Mouse (Mus musculus) stomach, postnatal 0 days (tissue): ENCODE measurements at regions not wholly inside any gene's neighbourhood (a gene's known extent, or its start where the extent isn't known, plus 50 kb on each side); places are given as distances from the start of the nearest gene placed in this dataset.

Experiments
- ATAC-seq: fragments of 200-750 bp; cut with Nextera tagmentation; 2 replicates; pipeline ENCODE4 v1.8.0; 2017; ENCODE audit not compliant: low FRiP score, low TSS enrichment
- DNase-seq: peaks from one replicate; pipeline ENCODE4 v3.0.0-alpha.2; 2016; ENCODE audit warnings: low spot score
- H3K27ac ChIP-seq: fragments of 300-500 bp; sonication (generic); replicated peaks from 2 replicates; pipeline ENCODE4 v1.5.1; 2014; ENCODE audit warnings: mild to moderate bottlenecking, control low read depth
- H3K27me3 ChIP-seq: fragments of 300-500 bp; sonication (generic); 2 replicates; pipeline ENCODE4 v1.6.1; 2014; ENCODE audit warnings: low read length; ENCODE audit not compliant: control insufficient read depth, insufficient read depth
- H3K36me3 ChIP-seq: fragments of 300-500 bp; sonication (generic); 2 replicates; pipeline ENCODE4 v1.6.1; 2014; ENCODE audit warnings: low read length, mixed read lengths; ENCODE audit not compliant: control insufficient read depth, insufficient read depth
- H3K4me1 ChIP-seq: fragments of 300-500 bp; sonication (generic); replicated peaks from 2 replicates; pipeline ENCODE4 v1.6.1; 2014; ENCODE audit warnings: antibody characterized with exemption; ENCODE audit not compliant: control insufficient read depth, insufficient read depth
- H3K4me2 ChIP-seq: fragments of 300-500 bp; sonication (generic); replicated peaks from 2 replicates; pipeline ENCODE4 v1.6.1; 2014; ENCODE audit warnings: low read depth, mild to moderate bottlenecking, control low read depth, moderate library complexity
- H3K4me3 ChIP-seq: fragments of 300-500 bp; sonication (generic); 2 replicates; pipeline ENCODE4 v1.5.1; 2014; ENCODE audit warnings: low read depth, low read length, control low read depth
- H3K9ac ChIP-seq: fragments of 300-500 bp; sonication (generic); 2 replicates; pipeline ENCODE4 v1.6.1; 2014; ENCODE audit warnings: mild to moderate bottlenecking, low read length, control low read depth, mixed read lengths
- H3K9me3 ChIP-seq: fragments of 300-500 bp; sonication (generic); 2 replicates; pipeline ENCODE4 v1.6.1; 2016; ENCODE audit warnings: low read length; ENCODE audit not compliant: control insufficient read depth
- CTCF ChIP-seq: IDR thresholded peaks from 2 replicates; pipeline ENCODE4 v1.5.1; 2016; ENCODE audit warnings: antibody characterized with exemption, low read depth, mild to moderate bottlenecking, moderate library complexity
- EP300 ChIP-seq: optimal IDR thresholded peaks from 2 replicates; pipeline ENCODE3; 2016; ENCODE audit warnings: antibody characterized with exemption
- WGBS: fragments of 180-500 bp; shearing (Covaris S2); extraction: QIAGEN DNeasy Blood & Tissue Kit; methylation state at CpG from one replicate; pipeline ENCODE4 v1.1.7; 2014; 5-methylcytosine and 5-hydroxymethylcytosine counted together

DNA sequence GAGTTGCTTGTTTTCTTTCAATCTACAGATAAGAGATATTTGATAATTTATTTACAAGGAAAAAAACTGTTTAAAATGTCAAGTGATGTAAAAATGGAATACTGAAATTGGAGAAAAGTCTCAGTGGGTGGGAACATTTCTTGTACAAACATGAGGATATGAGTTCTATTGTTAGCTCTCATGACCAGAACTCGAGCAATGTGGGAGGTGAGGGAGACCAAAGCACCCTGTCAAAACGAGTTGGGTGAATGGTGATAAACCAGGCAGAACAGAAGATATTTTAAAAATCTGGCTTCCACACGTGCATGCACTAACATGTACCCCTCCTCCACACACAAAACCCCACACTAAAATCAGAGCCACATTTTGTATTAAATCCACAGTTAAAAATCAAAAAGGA lies 114.7 kb upstream of the Smc2 start:
- Histone ChIP-seq H3K9ac (no peak overlapping the region), H3K4me3 (no peak overlapping the region), H3K27ac (no peak overlapping the region), H3K36me3 (no peaks in the 10 kb centered on the region), H3K9me3 (no peaks in the 10 kb centered on the region), H3K27me3 (no peaks in the 10 kb centered on the region), H3K4me1 (no peaks in the 10 kb centered on the region), H3K4me2 (no peak overlapping the region)
- no peak for ATAC-seq
- no peak for TF ChIP-seq EP300
- no peak for TF ChIP-seq CTCF
- DNase-seq, result no peak
- WGBS, result 21% methylated on average over 3 of the region's 3 CpGs

- Histone ChIP-seq H3K36me3 (no peaks in the 10 kb centered on the region), H3K4me3 (no peak overlapping the region), H3K9ac (no peak overlapping the region), H3K27ac (no peak overlapping the region), H3K4me2 (no peak overlapping the region), H3K4me1 (no peaks in the 10 kb centered on the region), H3K9me3 (no peaks in the 10 kb centered on the region), H3K27me3 (no peaks in the 10 kb centered on the region)
- 28% methylated on average over 1 of the region's 1 CpGs for WGBS
- ATAC-seq, result no peak
- TF ChIP-seq EP300 (no peak), CTCF (no peak)
- DNase-seq, result no peak
These were observed 107.6 kb upstream of the Smc2 start for GRCm38 (mm10) chr4:52331361-52331951.

GRCm38 (mm10) chr4:52336365-52337017 lies 102.6 kb upstream of the Smc2 start:
- no peaks in the 10 kb centered on the region for H3K9me3 ChIP-seq
- H3K9ac ChIP-seq, result no peak overlapping the region
- no peak overlapping the region for H3K4me2 ChIP-seq
- no peak for TF ChIP-seq EP300
- no peak for TF ChIP-seq CTCF
- H3K4me3 ChIP-seq, result no peak overlapping the region
- no peaks in the 10 kb centered on the region for H3K36me3 ChIP-seq
- no peak for ATAC-seq
- no peak for DNase-seq
- no peak overlapping the region for H3K27ac ChIP-seq
- WGBS, result 70% methylated on average over 4 of the region's 4 CpGs
- H3K4me1 ChIP-seq, result no peaks in the 10 kb centered on the region
- no peaks in the 10 kb centered on the region for H3K27me3 ChIP-seq

DNA sequence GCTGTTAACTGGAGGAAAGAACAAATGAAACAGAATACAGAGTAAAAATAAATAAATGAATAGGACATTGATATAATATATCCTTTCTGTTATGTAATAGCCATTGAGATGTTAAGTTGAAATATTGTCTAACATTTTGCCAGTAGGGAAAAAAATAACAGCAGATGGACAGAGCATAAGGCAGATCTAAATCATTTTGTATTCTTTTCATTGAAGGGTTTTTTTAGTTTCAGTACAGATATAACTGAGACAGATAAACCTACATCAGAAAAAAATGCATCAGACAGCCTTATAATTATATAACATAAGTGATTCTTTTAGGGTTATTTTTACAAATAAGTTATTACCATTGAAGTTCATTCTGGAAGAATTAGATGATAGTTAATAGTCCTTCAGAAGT lies 97.8 kb upstream of the Smc2 start:
- ATAC-seq, result no peak
- Histone ChIP-seq H3K4me2 (no peak overlapping the region), H3K9me3 (no peaks in the 10 kb centered on the region)

GRCm38 (mm10) chr4:52361751-52362150 lies 77.3 kb upstream of the Smc2 start:
- no peak for ATAC-seq

More for the DNA sequence above, 97.8 kb upstream of the Smc2 start:
- H3K4me3 ChIP-seq, result no peak overlapping the region
- no peaks in the 10 kb centered on the region for H3K27me3 ChIP-seq
- DNase-seq, result no peak
- H3K4me1 ChIP-seq, result no peaks in the 10 kb centered on the region
- TF ChIP-seq CTCF (no peak), EP300 (no peak)
- no peak overlapping the region for H3K9ac ChIP-seq
- no peak overlapping the region for H3K27ac ChIP-seq
- H3K36me3 ChIP-seq, result no peaks in the 10 kb centered on the region

GRCm38 (mm10) chr4:52365866-52366265 lies 73.2 kb upstream of the Smc2 start:
- Histone ChIP-seq H3K4me3 (no peak overlapping the region), H3K36me3 (no peaks in the 10 kb centered on the region), H3K9me3 (no peaks in the 10 kb centered on the region), H3K9ac (no peak overlapping the region), H3K27me3 (no peaks in the 10 kb centered on the region), H3K4me1 (no peaks in the 10 kb centered on the region), H3K4me2 (no peak overlapping the region), H3K27ac (no peak overlapping the region)
- TF ChIP-seq EP300 (no peak), CTCF (no peak)
- WGBS, result 74% methylated on average over 4 of the region's 4 CpGs
- ATAC-seq (no peak), DNase-seq (no peak)

More at GRCm38 (mm10) chr4:52361751-52362150, 77.3 kb upstream of the Smc2 start:
- Histone ChIP-seq H3K27me3 (no peaks in the 10 kb centered on the region), H3K4me2 (no peak overlapping the region), H3K9me3 (no peaks in the 10 kb centered on the region), H3K9ac (no peak overlapping the region), H3K4me1 (no peaks in the 10 kb centered on the region), H3K27ac (no peak overlapping the region), H3K4me3 (no peak overlapping the region), H3K36me3 (no peaks in the 10 kb centered on the region)
- TF ChIP-seq EP300, result no peak
- TF ChIP-seq CTCF, result peak; percentile 61
- WGBS, result 63% methylated on average over 6 of the region's 6 CpGs
- DNase-seq, result no peak
